Mouse (Mus musculus): ENCODE data around the gene Patl2.

DNA sequence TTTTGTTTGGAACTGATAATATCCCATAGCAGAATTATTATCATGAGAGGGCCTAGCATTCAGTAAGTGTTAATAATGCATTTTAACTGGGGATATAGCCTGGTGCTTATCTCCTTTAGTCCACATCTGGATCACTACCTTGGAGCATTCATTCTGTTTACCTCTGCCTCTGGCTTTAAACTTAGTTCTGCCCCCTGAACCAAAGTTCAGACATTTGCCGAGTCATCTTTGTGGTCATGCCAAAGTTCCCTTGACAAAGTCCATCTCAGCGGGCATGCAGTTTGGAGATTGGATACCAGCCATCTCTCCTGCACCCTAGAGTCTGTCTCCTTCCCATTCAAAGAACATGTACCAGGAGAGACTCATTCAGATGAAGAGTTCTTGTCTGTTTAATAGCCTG lies 49.4 kb upstream of the Patl2 start:
- TF ChIP-seq CTCF (IDR thresholded peaks at IDR 0.05; ENCODE audit: insufficient read depth, low read depth, low read length) (no peak), POLR2A (IDR thresholded peaks at IDR 0.05; ENCODE audit: insufficient read depth, low read depth, low read length) (no peak)

All from olfactory bulb, adult 2 months (tissue).